Mouse (Mus musculus) G1E (cell line): ENCODE results near the gene Arfgap2.

Experiments
- CTCF ChIP-seq: IDR thresholded peaks from 2 replicates; pipeline ENCODE4 v1.5.1; 2012; ENCODE audit warnings: low read depth, low read length, inconsistent platforms, mixed read lengths
- GATA1 ChIP-seq: IDR thresholded peaks from 2 replicates; pipeline ENCODE4 v1.6.1; 2012; ENCODE audit warnings: borderline replicate concordance, low read length, inconsistent platforms, mixed read lengths
- GATA2 ChIP-seq: IDR thresholded peaks from 2 replicates; pipeline ENCODE4 v1.6.1; 2012; ENCODE audit warnings: low read depth, low read length, inconsistent platforms, borderline replicate concordance
- POLR2AphosphoS5 ChIP-seq: IDR thresholded peaks from 2 replicates; pipeline ENCODE4 v1.6.1; 2012; ENCODE audit warnings: low read depth, low read length, inconsistent platforms; ENCODE audit not compliant: insufficient replicate concordance
- TAL1 ChIP-seq: conservative IDR thresholded peaks from 2 replicates; pipeline ENCODE4 v1.6.1; 2012; ENCODE audit warnings: low read depth, low read length, inconsistent platforms, mixed read lengths

- no peak for TF ChIP-seq CTCF
- no peak for TF ChIP-seq GATA2
- no peak for TF ChIP-seq GATA1
- no peak for TF ChIP-seq TAL1
- TF ChIP-seq POLR2AphosphoS5: no peak
These were observed 22.8 kb downstream of the Arfgap2 start for GRCm38 (mm10) chr2:91287563-91287962.
